Mouse (Mus musculus): Measurements from ENCODE around the gene Dcbld2. TPM values are rescaled to one million over a fixed set of nuclear protein-coding genes. Genes with fewer than 3 reads are reported as not detected.

The Dcbld2 gene
- polyA plus RNA-seq, 1 experiment from 2014 or later, result 13.2 TPM

- H3K27ac ChIP-seq, result peak overlapping the region; percentile 96; the same call in 1 of the 2 replicates
- 44% methylated on average over 7 of the region's 7 CpGs for WGBS
- DNase-seq (ENCODE audit: low spot score), result no peak
- H3K36me3 ChIP-seq, result no peaks in the 10 kb centered on the region
- H3K4me1 ChIP-seq, result peaks cover 29% of the 10 kb centered on the region
- no peaks in the 10 kb centered on the region for H3K27me3 ChIP-seq (ENCODE audit: insufficient read depth, poor library complexity, severe bottlenecking)
- H3K4me3 ChIP-seq, result peak overlapping the region; percentile 96
- no peaks in the 10 kb centered on the region for H3K9me3 ChIP-seq
These were observed 1.6 kb downstream of the Dcbld2 start for GRCm38 (mm10) chr16:58409825-58410224.

DNA sequence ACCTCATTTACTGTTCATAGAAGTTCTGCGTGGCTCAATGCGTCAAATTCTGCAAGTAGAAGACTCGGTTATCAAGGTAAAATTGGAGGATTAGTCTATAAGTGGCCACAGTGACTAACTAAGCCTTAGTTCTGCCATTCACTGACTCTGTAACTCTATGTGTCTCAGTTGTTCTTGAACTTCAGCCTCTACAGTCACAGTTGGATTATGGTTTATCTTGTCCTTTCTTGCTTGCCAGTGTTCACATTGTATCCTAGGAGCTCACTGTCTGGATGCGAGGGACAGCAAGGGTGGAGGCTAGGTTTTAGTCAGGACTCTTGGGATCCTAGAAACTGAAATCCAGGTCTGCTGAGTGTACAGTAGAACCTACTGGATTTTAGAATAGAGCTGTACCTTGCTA lies 6.6 kb downstream of the Dcbld2 start:
- Histone ChIP-seq H3K4me3 (no peak overlapping the region), H3K27me3 (ENCODE audit: insufficient read depth, poor library complexity, severe bottlenecking) (no peaks in the 10 kb centered on the region), H3K9me3 (no peaks in the 10 kb centered on the region), H3K36me3 (peaks cover 5% of the 10 kb centered on the region), H3K27ac (no peak overlapping the region), H3K4me1 (peaks cover 37% of the 10 kb centered on the region)
- no peak for DNase-seq (ENCODE audit: low spot score)
- WGBS, result 84% methylated on average over 4 of the region's 4 CpGs

DNA sequence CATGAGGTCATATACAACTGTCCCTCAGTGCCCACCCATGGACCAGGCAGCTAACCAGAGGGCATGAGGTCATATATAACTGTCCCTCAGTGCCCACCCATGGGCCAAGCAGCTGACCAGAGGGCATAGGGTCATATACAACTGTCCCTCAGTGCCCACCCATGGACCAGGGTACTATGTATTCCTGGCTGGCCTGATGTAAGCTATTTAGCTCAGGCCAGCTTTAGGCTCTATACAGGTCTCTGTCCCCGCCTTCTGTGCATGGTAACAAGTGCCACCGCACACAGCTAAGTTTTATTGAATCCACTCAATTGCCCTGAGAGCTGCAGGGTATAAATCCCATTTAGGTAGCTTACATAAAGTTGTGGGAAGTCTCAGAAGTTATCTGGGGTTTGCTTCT lies 7.3 kb downstream of the Dcbld2 start:
- 95% methylated on average over 2 of the region's 2 CpGs for WGBS
- DNase-seq (ENCODE audit: low spot score), result no peak
- Histone ChIP-seq H3K4me1 (peaks cover 36% of the 10 kb centered on the region), H3K36me3 (peaks cover 5% of the 10 kb centered on the region), H3K27ac (no peak overlapping the region), H3K9me3 (no peaks in the 10 kb centered on the region), H3K27me3 (ENCODE audit: insufficient read depth, poor library complexity, severe bottlenecking) (no peaks in the 10 kb centered on the region), H3K4me3 (no peak overlapping the region)

- no peaks in the 10 kb centered on the region for H3K9me3 ChIP-seq
- DNase-seq (ENCODE audit: low spot score), result no peak
- no peak overlapping the region for H3K4me3 ChIP-seq
- peaks cover 24% of the 10 kb centered on the region for H3K4me1 ChIP-seq
- WGBS, result 31% methylated on average over 11 of the region's 11 CpGs
- no peak overlapping the region; the same call in 1 of the 2 replicates for H3K27ac ChIP-seq
- H3K27me3 ChIP-seq (ENCODE audit: insufficient read depth, poor library complexity, severe bottlenecking), result no peaks in the 10 kb centered on the region
- H3K36me3 ChIP-seq, result peaks cover 5% of the 10 kb centered on the region
These were observed 13.6 kb downstream of the Dcbld2 start for GRCm38 (mm10) chr16:58421696-58422354.

DNA sequence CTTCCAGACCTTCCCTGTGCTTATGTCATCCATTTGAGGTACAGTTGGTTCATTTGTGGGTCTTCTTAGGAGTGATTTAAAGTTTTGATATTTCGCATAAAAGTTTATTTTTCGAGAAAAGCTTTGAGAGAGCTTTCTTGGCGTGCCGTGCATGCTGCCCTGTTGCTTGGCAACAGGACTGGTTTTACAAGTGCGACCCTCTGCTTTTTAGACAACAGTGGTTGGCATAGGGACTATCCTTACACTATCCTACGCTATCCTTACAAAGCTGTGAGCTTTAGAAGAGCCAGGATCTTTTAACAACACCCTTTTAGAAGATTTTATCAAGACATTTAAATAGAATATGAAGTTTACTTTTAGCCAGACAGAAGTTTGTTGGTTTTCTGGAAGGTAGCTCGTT lies 22.0 kb downstream of the Dcbld2 start:
- peaks cover 17% of the 10 kb centered on the region for H3K4me1 ChIP-seq
- no peaks in the 10 kb centered on the region for H3K27me3 ChIP-seq (ENCODE audit: insufficient read depth, poor library complexity, severe bottlenecking)
- H3K27ac ChIP-seq, result no peak overlapping the region
- WGBS, result 88% methylated on average over 7 of the region's 7 CpGs
- H3K36me3 ChIP-seq, result peaks cover 21% of the 10 kb centered on the region
- H3K9me3 ChIP-seq, result no peaks in the 10 kb centered on the region
- no peak overlapping the region for H3K4me3 ChIP-seq
- no peak for DNase-seq (ENCODE audit: low spot score)

- H3K4me1 ChIP-seq, result peaks cover 13% of the 10 kb centered on the region
- no peak overlapping the region for H3K27ac ChIP-seq
- no peak for DNase-seq (ENCODE audit: low spot score)
- no peaks in the 10 kb centered on the region for H3K27me3 ChIP-seq (ENCODE audit: insufficient read depth, poor library complexity, severe bottlenecking)
- WGBS, result 95% methylated on average over 1 of the region's 1 CpGs
- H3K36me3 ChIP-seq, result peaks cover 31% of the 10 kb centered on the region
- H3K9me3 ChIP-seq, result no peaks in the 10 kb centered on the region
- no peak overlapping the region for H3K4me3 ChIP-seq
These were observed 24.1 kb downstream of the Dcbld2 start for GRCm38 (mm10) chr16:58432384-58432783.

- no peak overlapping the region for H3K27ac ChIP-seq
- WGBS, result 66% methylated on average over 6 of the region's 6 CpGs
- no peaks in the 10 kb centered on the region for H3K4me1 ChIP-seq
- H3K9me3 ChIP-seq, result no peaks in the 10 kb centered on the region
- no peak for DNase-seq (ENCODE audit: low spot score)
- H3K4me3 ChIP-seq, result no peak overlapping the region
- no peaks in the 10 kb centered on the region for H3K27me3 ChIP-seq (ENCODE audit: insufficient read depth, poor library complexity, severe bottlenecking)
- peaks cover 15% of the 10 kb centered on the region; the same call in 1 of the 2 replicates for H3K36me3 ChIP-seq
These were observed 36.5 kb downstream of the Dcbld2 start for GRCm38 (mm10) chr16:58444735-58445134.

DNA sequence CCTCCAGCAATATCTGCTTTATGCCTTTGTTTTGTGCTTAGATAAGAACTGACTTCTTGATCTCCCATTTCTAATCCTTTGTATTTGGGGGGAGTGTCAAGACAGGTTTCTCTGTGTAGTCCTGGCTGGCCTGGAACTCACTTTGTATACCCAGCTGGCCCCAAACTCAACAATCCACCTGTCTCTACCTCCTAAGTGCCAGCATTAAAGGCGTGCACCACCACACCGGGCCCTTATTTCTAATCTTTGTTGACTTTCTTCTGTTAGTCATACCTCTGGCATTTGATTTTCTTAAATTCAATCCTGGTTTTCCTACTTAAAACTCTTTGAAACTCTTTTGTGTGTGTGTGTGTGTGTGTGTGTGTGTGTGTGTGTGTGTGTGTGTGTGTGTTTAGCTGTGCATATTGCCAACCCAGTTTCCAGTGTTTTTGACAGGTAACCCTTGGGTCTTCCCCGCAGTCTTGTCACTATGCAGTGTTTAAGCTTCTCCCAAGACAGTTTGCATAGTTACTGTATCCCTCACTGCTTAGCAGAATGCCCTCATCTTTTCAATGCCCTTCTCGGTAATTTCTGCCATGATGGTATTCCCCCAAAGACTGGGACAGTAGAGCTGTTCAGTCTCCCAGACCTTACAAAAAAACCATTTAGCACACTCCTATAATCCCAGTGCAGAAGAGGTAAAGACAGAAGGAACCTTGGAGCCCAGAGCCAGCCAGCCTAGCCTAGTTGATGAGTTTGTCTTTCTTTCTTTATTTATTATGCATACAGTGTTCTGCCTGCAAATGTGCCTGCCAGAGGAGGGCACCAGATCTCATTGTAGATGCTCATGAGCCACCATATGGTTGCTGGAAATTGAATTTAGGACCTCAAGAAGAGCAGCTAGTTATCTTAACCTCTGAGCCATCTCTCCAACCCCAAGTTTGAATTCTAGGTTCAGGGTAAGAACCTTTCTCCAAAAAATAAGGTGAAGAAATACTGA lies 38.3 kb downstream of the Dcbld2 start:
- WGBS, result 85% methylated on average over 4 of the region's 4 CpGs
- H3K4me1 ChIP-seq, result no peaks in the 10 kb centered on the region

GRCm38 (mm10) chr16:58449073-58449472 lies 40.8 kb downstream of the Dcbld2 start:
- no peak overlapping the region for H3K4me3 ChIP-seq
- no peaks in the 10 kb centered on the region for H3K9me3 ChIP-seq
- 82% methylated on average over 4 of the region's 4 CpGs for WGBS
- H3K4me1 ChIP-seq, result peaks cover 8% of the 10 kb centered on the region; the same call in 1 of the 2 replicates
- H3K27me3 ChIP-seq (ENCODE audit: insufficient read depth, poor library complexity, severe bottlenecking), result no peaks in the 10 kb centered on the region
- DNase-seq (ENCODE audit: low spot score), result no peak
- no peak overlapping the region for H3K27ac ChIP-seq
- peaks cover 29% of the 10 kb centered on the region; the same call in 1 of the 2 replicates for H3K36me3 ChIP-seq

More for the DNA sequence above, 38.3 kb downstream of the Dcbld2 start:
- no peaks in the 10 kb centered on the region for H3K27me3 ChIP-seq (ENCODE audit: insufficient read depth, poor library complexity, severe bottlenecking)
- H3K4me3 ChIP-seq, result no peak overlapping the region
- peak; percentile 35 for DNase-seq (ENCODE audit: low spot score)
- no peaks in the 10 kb centered on the region for H3K9me3 ChIP-seq
- H3K27ac ChIP-seq, result no peak overlapping the region
- H3K36me3 ChIP-seq, result peaks cover 22% of the 10 kb centered on the region; the same call in 1 of the 2 replicates

- 51% methylated on average over 6 of the region's 6 CpGs for WGBS
- H3K4me1 ChIP-seq, result peaks cover 8% of the 10 kb centered on the region; the same call in 1 of the 2 replicates
- peaks cover 30% of the 10 kb centered on the region; the same call in 1 of the 2 replicates for H3K36me3 ChIP-seq
- no peak overlapping the region for H3K27ac ChIP-seq
- no peak overlapping the region for H3K4me3 ChIP-seq
- no peaks in the 10 kb centered on the region for H3K9me3 ChIP-seq
- peak; percentile 63 for DNase-seq (ENCODE audit: low spot score)
- H3K27me3 ChIP-seq (ENCODE audit: insufficient read depth, poor library complexity, severe bottlenecking), result no peaks in the 10 kb centered on the region
These were observed 42.4 kb downstream of the Dcbld2 start for GRCm38 (mm10) chr16:58450648-58451047.

- H3K36me3 ChIP-seq, result peaks cover 33% of the 10 kb centered on the region; the same call in 1 of the 2 replicates
- H3K9me3 ChIP-seq, result no peaks in the 10 kb centered on the region
- no peak for DNase-seq (ENCODE audit: low spot score)
- H3K27me3 ChIP-seq (ENCODE audit: insufficient read depth, poor library complexity, severe bottlenecking), result no peaks in the 10 kb centered on the region
- H3K4me1 ChIP-seq, result peaks cover 8% of the 10 kb centered on the region; the same call in 1 of the 2 replicates
- 0 out of 2 replicates have a peak overlapping the region, but pooled peaks have one; percentile 7 for H3K27ac ChIP-seq
- 95% methylated on average over 5 of the region's 5 CpGs for whole genome bisulfite sequencing
- no peak overlapping the region for H3K4me3 ChIP-seq
These were observed 43.4 kb downstream of the Dcbld2 start for GRCm38 (mm10) chr16:58451647-58452046.

DNA sequence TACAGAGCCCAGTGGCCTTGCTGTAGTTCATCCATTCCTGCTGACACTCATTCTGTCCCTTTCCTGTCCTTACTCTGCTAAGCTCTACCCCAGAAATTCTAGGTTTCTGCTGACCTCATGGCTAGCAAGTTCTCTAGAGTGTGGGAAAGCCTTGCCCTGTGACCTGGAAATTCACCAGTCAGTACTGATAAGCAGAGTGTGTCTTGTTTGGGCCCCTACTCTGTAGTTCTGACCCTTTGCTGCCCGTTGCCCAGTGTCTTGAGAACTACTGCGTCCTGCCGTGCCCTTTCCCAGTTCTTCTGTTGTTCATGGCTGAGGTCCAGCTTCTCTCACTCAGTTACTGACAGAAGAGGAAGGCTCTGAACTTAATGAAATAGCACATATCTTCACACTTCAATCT lies 44.9 kb downstream of the Dcbld2 start:
- Histone ChIP-seq H3K9me3 (no peaks in the 10 kb centered on the region), H3K27ac (peak overlapping the region; percentile 76; the same call in 1 of the 2 replicates), H3K36me3 (peaks cover 37% of the 10 kb centered on the region; the same call in 1 of the 2 replicates), H3K27me3 (ENCODE audit: insufficient read depth, poor library complexity, severe bottlenecking) (no peaks in the 10 kb centered on the region), H3K4me3 (no peak overlapping the region), H3K4me1 (peaks cover 14% of the 10 kb centered on the region)
- DNase-seq (ENCODE audit: low spot score), result peak; percentile 88
- 37% methylated on average over 3 of the region's 3 CpGs for WGBS

DNA sequence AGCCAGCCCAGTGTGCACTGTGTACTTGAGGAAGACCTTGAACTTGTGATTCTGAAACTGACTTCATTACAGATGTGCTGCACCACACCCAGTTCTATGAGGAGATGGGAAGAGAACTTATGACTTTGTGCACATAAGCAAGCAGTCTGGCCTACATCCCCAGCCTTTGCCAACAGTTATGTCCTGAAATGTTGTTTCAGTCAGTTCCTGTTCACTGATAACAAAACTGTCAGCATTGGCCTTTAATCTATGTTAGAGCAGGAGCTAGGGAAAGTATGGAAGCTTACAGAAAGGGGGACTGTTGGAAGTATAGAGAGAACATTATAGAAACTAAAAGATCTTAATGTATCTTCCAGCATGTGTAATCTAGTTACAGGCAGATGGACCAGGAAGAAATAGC lies 45.6 kb downstream of the Dcbld2 start:
- Histone ChIP-seq H3K27ac (peak overlapping the region; percentile 76), H3K4me3 (no peak overlapping the region), H3K9me3 (no peaks in the 10 kb centered on the region), H3K27me3 (ENCODE audit: insufficient read depth, poor library complexity, severe bottlenecking) (no peaks in the 10 kb centered on the region), H3K36me3 (peaks cover 42% of the 10 kb centered on the region), H3K4me1 (peaks cover 18% of the 10 kb centered on the region)
- peak; percentile 70 for DNase-seq (ENCODE audit: low spot score)
